Mouse (Mus musculus): ENCODE results near the gene Usp7.

DNA sequence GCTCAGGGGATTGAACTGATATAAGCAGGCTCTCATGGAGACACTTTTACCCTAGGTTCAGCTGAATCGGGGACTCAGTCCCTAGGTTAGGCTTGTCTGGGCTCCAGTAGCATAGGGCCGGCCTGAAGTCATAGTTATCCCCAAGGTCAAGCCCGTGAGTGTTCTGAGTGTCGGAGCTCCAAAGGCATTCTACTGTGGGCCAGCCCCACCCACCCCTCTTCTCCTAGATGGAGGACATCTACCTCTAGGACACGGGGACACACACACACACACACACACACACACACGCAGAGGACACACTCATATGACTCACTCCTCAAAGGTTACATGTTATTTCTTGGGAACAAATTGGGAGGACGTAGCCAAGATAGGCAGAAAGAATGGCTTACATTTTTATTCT is 35.3 kb upstream of the Usp7 start:
- no peak for TF ChIP-seq CTCF (IDR thresholded peaks at IDR 0.05; ENCODE audit: insufficient read depth, low read depth, low read length)
- no peak for TF ChIP-seq POLR2A (IDR thresholded peaks at IDR 0.05; ENCODE audit: insufficient read depth, low read depth, low read length)
